Mouse (Mus musculus): ENCODE data around the gene Ccdc106. TPM values are rescaled to one million over a fixed set of nuclear protein-coding genes. Genes with fewer than 3 reads are reported as not detected.

The Ccdc106 gene
- polyA plus RNA-seq, 1 experiment from 2014 or later, result not detected

GRCm38 (mm10) chr7:5020685-5021084 lies 332 bp downstream of the Ccdc106 start:
- Histone ChIP-seq H3K9me3 (ENCODE audit: low read length) (no peaks in the 10 kb centered on the region), H3K4me3 (ENCODE audit: low read depth, low read length) (peak overlapping the region; percentile 99), H3K4me1 (ENCODE audit: insufficient read depth) (peaks cover 11% of the 10 kb centered on the region), H3K36me3 (replicated peaks; ENCODE audit: insufficient read depth, low read length) (peaks cover 21% of the 10 kb centered on the region), H3K27me3 (ENCODE audit: insufficient read depth, low read length) (no peaks in the 10 kb centered on the region), H3K9ac (replicated peaks) (peak overlapping the region; percentile 99), H3K4me2 (ENCODE audit: low read depth, low read length) (peak overlapping the region; percentile 90), H3K27ac (ENCODE audit: low read depth) (peak overlapping the region; percentile 99)
- WGBS (ENCODE audit: insufficient replicate concordance), result under 1% methylated on average over 15 of the region's 15 CpGs
- no peak for DNase-seq
- no peak for ATAC-seq
- no peak for TF ChIP-seq EP300 (IDR thresholded peaks at IDR 0.05; ENCODE audit: low read depth)

GRCm38 (mm10) chr7:5021197-5021596 lies 844 bp downstream of the Ccdc106 start:
- DNase-seq (no peak), ATAC-seq (no peak)
- H3K4me2 ChIP-seq (ENCODE audit: low read depth, low read length), result peak overlapping the region; percentile 90
- peaks cover 21% of the 10 kb centered on the region for H3K36me3 ChIP-seq (replicated peaks; ENCODE audit: insufficient read depth, low read length)
- peak overlapping the region; percentile 99 for H3K27ac ChIP-seq (ENCODE audit: low read depth)
- H3K4me1 ChIP-seq (ENCODE audit: insufficient read depth), result peaks cover 6% of the 10 kb centered on the region; the same call in 1 of the 2 replicates
- 44% methylated on average over 5 of the region's 5 CpGs for WGBS (ENCODE audit: insufficient replicate concordance)
- TF ChIP-seq EP300 (IDR thresholded peaks at IDR 0.05; ENCODE audit: low read depth) (0 out of 2 replicates have a peak, but pooled peaks have one; percentile 8), CTCF (IDR thresholded peaks at IDR 0.05; ENCODE audit: low read depth) (no peak)
- peak overlapping the region; percentile 99 for H3K4me3 ChIP-seq (ENCODE audit: low read depth, low read length)
- peak overlapping the region; percentile 99 for H3K9ac ChIP-seq (replicated peaks)
- H3K27me3 ChIP-seq (ENCODE audit: insufficient read depth, low read length), result no peaks in the 10 kb centered on the region
- no peaks in the 10 kb centered on the region for H3K9me3 ChIP-seq (ENCODE audit: low read length)

- Histone ChIP-seq H3K36me3 (replicated peaks; ENCODE audit: insufficient read depth, low read length) (peaks cover 50% of the 10 kb centered on the region), H3K4me3 (ENCODE audit: low read depth, low read length) (no peak overlapping the region), H3K4me2 (ENCODE audit: low read depth, low read length) (no peak overlapping the region), H3K4me1 (ENCODE audit: insufficient read depth) (no peaks in the 10 kb centered on the region), H3K9me3 (ENCODE audit: low read length) (peaks cover 29% of the 10 kb centered on the region), H3K27me3 (ENCODE audit: insufficient read depth, low read length) (no peaks in the 10 kb centered on the region), H3K9ac (replicated peaks) (no peak overlapping the region), H3K27ac (ENCODE audit: low read depth) (no peak overlapping the region)
- TF ChIP-seq EP300 (IDR thresholded peaks at IDR 0.05; ENCODE audit: low read depth) (no peak), CTCF (IDR thresholded peaks at IDR 0.05; ENCODE audit: low read depth) (no peak)
- 95% methylated on average over 22 of the region's 22 CpGs for WGBS (ENCODE audit: insufficient replicate concordance)
- DNase-seq, result no peak
- ATAC-seq, result no peak
Measured at GRCm38 (mm10) chr7:5029543-5029942, 9.2 kb downstream of the Ccdc106 start.

GRCm38 (mm10) chr7:5029946-5030345 lies 9.6 kb downstream of the Ccdc106 start:
- DNase-seq (no peak), ATAC-seq (no peak)
- no peak overlapping the region for H3K9ac ChIP-seq (replicated peaks)
- WGBS (ENCODE audit: insufficient replicate concordance), result 90% methylated on average over 21 of the region's 21 CpGs
- H3K4me1 ChIP-seq (ENCODE audit: insufficient read depth), result no peaks in the 10 kb centered on the region
- H3K27me3 ChIP-seq (ENCODE audit: insufficient read depth, low read length), result no peaks in the 10 kb centered on the region
- peaks cover 50% of the 10 kb centered on the region for H3K36me3 ChIP-seq (replicated peaks; ENCODE audit: insufficient read depth, low read length)
- no peak overlapping the region for H3K4me2 ChIP-seq (ENCODE audit: low read depth, low read length)
- H3K9me3 ChIP-seq (ENCODE audit: low read length), result peaks cover 29% of the 10 kb centered on the region
- H3K4me3 ChIP-seq (ENCODE audit: low read depth, low read length), result no peak overlapping the region
- H3K27ac ChIP-seq (ENCODE audit: low read depth), result no peak overlapping the region
- no peak for TF ChIP-seq EP300 (IDR thresholded peaks at IDR 0.05; ENCODE audit: low read depth)
- no peak for TF ChIP-seq CTCF (IDR thresholded peaks at IDR 0.05; ENCODE audit: low read depth)

- H3K9ac ChIP-seq (replicated peaks), result no peak overlapping the region
- H3K9me3 ChIP-seq (ENCODE audit: low read length), result peaks cover 29% of the 10 kb centered on the region
- no peak overlapping the region for H3K4me2 ChIP-seq (ENCODE audit: low read depth, low read length)
- peaks cover 50% of the 10 kb centered on the region for H3K36me3 ChIP-seq (replicated peaks; ENCODE audit: insufficient read depth, low read length)
- WGBS (ENCODE audit: insufficient replicate concordance), result 93% methylated on average over 57 of the region's 63 CpGs
- ATAC-seq (no peak), DNase-seq (no peak)
- H3K27me3 ChIP-seq (ENCODE audit: insufficient read depth, low read length), result no peaks in the 10 kb centered on the region
- TF ChIP-seq EP300 (IDR thresholded peaks at IDR 0.05; ENCODE audit: low read depth) (no peak), CTCF (IDR thresholded peaks at IDR 0.05; ENCODE audit: low read depth) (no peak)
- no peaks in the 10 kb centered on the region for H3K4me1 ChIP-seq (ENCODE audit: insufficient read depth)
- no peak overlapping the region for H3K4me3 ChIP-seq (ENCODE audit: low read depth, low read length)
- H3K27ac ChIP-seq (ENCODE audit: low read depth), result no peak overlapping the region
Measured at GRCm38 (mm10) chr7:5030554-5031275, 10.4 kb downstream of the Ccdc106 start.

GRCm38 (mm10) chr7:5031496-5031895 lies 11.1 kb downstream of the Ccdc106 start:
- H3K27me3 ChIP-seq (ENCODE audit: insufficient read depth, low read length), result no peaks in the 10 kb centered on the region
- H3K9ac ChIP-seq (replicated peaks), result no peak overlapping the region
- H3K36me3 ChIP-seq (replicated peaks; ENCODE audit: insufficient read depth, low read length), result peaks cover 50% of the 10 kb centered on the region
- 90% methylated on average over 46 of the region's 46 CpGs for WGBS (ENCODE audit: insufficient replicate concordance)
- H3K9me3 ChIP-seq (ENCODE audit: low read length), result peaks cover 29% of the 10 kb centered on the region
- ATAC-seq, result no peak
- H3K4me3 ChIP-seq (ENCODE audit: low read depth, low read length), result no peak overlapping the region
- no peak for DNase-seq
- TF ChIP-seq CTCF (IDR thresholded peaks at IDR 0.05; ENCODE audit: low read depth) (no peak), EP300 (IDR thresholded peaks at IDR 0.05; ENCODE audit: low read depth) (no peak)
- H3K4me1 ChIP-seq (ENCODE audit: insufficient read depth), result no peaks in the 10 kb centered on the region
- H3K4me2 ChIP-seq (ENCODE audit: low read depth, low read length), result no peak overlapping the region
- no peak overlapping the region for H3K27ac ChIP-seq (ENCODE audit: low read depth)

Data from liver, postnatal 0 days (tissue).